Mouse (Mus musculus) thymus, postnatal 4 days (tissue): Measurements from ENCODE around the gene Ltk.
"Not testable (repeated sequence)": the region's sequence is repeated elsewhere in the genome, so short reads cannot be mapped to it uniquely, and the experiment has no call there.

ENCODE experiments used
- DNase-seq: peaks from one replicate; pipeline ENCODE4 v3.0.0; 2021

Gene Ltk

DNA sequence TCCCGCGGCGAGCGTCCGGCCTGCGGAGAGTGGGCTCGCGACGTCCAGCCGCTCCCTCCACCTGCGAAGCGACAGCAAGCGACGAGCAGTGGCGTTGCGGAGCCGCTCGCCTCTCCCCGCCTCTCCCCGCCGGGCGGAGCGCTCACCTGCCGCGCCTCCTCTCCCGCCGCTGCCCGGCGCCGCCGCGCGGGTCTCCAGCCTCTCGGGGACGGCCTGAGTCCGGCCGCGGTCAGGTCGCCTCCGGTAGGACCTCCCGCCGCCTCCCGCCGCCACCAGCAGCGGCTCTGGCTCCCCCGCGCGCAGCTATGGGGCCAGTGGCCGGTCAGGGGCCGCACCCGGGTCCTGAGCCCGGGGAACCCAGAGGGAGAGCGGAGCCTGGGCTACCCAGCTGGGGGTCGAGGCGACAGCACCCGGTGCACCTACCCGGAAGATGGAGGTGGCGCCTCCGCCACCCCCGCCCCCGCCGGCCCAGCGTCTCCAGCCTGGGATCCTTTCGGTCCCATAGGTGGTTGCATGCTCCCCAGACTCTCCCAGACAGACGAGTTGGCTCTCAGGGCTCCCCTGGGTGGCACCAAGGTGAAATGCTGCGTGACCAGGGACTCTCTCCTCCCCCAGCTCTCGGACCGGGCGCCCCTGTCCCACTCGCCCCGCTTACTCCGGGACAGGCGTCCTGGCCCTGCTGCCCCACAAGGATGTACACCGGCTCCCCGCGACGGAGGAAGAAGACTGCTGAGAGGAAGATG, 2.0 kb downstream of the Ltk start:
- peak; percentile 62 for DNase-seq

DNA sequence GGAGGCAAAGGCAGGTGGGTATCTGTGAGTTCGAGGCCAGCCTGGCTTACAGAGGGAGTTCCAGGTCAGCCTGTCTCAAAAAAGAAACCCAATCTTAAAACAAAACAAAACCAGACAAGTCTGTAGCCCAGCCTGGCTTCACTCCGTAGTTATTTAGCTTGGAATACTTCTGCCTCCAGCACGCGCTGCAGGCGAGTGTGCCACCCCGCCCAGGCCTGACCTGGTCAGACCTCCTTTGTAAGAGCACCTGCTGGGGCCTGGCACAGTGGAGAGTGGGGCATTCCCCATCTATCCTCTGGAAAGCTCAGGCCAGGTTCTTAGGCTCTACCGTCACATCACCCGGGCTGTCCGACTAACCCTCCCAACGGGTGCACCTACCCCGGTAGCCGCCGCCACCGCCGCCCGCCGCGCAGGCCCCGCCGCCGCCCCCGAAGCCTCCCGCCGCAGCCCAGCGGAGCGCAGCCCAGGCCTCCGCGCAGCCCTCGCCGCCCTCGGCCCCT, 2.6 kb downstream of the Ltk start:
- DNase-seq = peak; percentile 49

DNA sequence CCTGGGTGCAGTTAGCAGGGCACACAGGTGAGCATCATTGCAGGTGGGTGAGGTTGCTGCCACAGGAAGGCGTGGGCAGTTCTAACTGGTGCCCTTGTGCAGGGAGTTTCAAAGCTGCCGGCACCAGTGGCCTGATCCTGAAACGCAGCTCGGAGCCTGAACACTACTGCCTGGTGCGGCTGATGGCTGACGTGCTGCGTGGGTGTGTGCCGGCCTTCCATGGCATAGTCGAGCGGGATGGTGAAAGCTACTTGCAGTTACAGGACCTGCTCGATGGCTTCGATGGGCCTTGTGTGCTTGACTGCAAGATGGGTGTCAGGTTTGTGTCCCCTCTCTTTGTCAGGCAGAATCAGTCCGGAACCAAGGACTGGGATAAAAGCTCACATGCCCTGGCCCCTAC, 11.0 kb downstream of the Ltk start:
- DNase-seq = no peak

DNA sequence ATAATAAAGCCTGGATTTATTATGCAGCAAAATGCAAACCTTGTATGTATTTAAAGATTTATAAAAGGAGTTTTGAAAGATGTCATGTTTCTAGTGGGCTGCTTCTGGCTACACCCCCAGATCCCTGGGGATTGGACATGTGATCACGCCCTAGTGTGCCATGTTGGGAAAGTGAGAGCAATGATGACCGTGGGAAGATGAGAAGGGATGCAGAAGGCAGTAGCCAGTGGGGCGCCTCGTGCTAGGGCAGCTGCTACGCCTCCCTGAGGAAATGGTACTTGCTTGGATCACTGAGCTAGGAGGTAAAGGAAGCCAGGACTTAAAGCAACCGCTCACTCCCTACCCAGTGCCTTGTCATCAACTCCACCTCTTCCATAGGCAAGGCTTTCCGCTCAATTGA, 12.7 kb downstream of the Ltk start:
- no peak for DNase-seq

DNA sequence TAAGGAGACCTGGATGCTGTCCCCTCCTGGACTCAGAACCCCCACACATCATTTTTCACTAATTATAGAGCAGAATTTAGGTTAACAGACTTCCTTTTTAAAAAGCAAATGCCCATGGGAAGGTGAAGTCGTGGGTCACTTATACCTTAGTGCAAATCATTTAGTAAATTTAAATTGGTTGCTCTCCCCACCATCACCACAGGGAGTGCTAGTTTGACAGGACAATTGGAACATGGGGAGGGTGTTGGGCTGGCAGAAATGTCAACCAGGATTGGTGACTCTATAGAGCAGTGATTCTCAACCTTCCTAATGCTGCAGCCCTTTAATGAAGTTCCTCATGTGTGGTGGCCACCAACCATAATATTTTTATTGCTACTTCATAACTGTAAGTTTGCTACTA, 14.9 kb downstream of the Ltk start:
- no peak for DNase-seq

DNA sequence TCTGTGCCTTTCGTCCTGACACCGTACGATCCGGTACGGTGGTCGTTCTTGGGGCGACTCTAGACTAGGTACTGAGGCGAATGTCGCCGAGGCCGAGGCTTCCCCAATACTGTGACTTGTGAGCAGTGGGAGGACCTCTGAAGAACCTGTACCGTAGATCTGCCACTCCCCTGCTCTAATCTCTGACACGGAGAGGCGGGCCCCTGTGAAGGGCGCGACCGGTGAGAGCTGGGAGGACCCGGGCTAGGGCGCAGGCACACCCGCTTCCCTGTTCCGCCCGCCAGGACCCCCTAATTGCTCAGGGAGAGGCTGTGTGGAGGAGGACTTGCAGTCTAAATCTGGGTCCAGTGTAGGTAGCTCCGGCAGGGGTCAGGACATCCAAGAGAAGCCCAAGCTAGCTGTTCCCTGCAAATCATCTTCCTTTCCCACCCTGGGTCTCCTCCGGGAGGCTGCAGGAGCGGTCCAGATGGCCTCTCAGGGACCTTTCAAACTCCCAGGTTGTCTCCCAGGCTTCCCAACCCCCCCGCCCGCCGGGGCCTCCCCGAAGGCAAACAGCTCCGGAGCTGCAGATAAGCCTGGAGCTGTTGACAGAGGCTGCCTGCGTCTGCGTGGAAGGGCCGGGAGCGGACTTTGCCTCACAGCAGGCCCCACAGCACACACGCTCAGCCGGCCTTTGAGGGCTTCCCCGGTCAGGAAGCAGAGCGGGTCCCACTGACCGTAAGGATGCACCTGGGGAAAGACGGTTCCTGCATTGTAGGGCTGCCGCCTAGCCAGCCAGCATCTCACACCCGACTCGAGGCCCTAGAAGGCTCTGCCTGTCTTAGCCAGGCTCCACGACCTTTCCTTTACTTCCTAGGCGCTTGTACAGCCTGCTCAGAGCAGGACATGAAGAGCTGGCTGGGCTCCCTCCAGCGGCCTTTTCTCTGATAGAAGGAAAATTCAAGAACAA, 15.8 kb downstream of the Ltk start:
- peak; percentile 46 for DNase-seq

DNA sequence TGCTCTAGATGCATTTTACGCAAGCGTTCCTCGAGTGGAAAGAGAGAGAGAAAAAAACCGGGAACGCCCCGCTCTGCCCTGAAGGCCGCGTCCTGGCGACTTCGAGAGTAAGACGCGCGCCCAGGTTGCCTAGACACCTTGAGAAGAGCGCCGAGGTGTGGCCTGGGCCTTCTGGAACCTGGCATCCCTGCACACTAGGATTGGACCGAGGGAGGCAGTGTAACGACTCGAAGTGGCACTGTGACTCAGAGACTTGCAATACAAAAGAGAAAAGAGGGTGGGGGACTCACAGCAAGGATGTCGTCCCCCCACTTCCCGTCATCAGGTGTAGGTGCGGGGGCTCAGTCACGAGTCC, 16.4 kb downstream of the Ltk start:
- peak; percentile 25 for DNase-seq

DNA sequence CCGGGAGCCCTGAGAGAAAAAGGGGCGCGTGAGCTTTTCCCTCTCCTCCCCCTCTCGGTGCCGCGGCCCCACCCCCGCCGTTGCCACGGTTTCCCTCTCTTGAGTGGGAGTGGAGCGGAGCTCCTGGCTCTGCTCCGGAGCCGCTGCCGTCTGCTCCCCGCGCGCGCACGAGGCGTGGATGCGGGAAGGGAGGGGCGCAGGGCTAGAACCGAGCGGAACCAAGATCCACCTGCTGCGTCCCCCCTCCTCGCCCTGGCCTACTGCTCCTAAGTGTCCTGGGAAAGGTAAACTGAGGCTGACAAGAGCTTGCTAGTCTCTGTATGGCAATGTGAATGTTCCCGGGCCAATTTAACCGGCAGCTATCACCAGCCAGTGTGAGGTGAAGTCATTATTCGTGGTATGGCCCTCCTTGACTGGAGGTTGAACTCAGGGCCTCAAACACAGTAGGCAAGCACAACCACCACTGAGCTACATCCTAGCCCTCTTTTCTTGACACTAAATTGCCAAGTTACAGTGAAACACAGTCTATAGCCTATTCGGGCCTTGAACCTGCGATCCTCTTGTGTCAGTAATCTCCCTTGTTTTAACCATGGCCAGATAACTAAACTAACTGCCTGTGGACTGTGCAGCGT, 16.9 kb downstream of the Ltk start:
- peak; percentile 50 for DNase-seq

DNA sequence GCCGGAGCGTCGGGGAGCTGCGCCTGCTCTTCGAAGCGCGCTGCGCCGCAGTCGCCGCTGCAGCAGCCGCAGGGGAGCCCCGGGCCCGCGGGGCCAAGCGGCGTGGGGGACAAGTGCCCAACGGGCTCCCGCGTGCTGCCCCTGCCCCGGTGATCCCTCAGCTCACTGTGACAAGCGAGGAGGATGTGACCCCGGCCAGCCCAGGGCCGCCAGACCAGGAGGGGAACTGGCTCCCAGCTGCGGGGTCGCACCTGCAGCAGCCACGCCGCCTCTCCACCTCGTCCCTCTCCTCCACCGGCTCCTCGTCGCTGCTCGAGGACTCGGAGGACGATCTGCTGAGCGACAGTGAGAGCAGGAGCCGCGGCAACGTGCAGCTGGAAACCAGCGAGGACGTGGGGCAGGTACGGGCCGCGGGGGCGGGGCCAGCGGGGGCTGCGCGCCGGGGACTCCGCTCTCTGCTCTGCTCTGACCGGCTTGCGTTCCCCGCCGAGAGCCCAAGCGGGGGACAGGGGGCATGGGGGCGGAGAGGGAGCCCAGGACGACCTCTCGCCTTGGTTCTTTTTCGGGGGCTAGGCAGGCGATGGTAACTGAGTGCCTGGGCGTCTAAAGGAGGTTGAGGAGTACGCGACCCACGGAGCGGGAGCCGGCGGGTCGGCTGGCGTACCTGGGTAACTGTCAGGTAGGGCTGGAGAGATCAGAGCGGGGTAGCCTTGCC, 17.6 kb downstream of the Ltk start:
- peak; percentile 79 for DNase-seq

DNA sequence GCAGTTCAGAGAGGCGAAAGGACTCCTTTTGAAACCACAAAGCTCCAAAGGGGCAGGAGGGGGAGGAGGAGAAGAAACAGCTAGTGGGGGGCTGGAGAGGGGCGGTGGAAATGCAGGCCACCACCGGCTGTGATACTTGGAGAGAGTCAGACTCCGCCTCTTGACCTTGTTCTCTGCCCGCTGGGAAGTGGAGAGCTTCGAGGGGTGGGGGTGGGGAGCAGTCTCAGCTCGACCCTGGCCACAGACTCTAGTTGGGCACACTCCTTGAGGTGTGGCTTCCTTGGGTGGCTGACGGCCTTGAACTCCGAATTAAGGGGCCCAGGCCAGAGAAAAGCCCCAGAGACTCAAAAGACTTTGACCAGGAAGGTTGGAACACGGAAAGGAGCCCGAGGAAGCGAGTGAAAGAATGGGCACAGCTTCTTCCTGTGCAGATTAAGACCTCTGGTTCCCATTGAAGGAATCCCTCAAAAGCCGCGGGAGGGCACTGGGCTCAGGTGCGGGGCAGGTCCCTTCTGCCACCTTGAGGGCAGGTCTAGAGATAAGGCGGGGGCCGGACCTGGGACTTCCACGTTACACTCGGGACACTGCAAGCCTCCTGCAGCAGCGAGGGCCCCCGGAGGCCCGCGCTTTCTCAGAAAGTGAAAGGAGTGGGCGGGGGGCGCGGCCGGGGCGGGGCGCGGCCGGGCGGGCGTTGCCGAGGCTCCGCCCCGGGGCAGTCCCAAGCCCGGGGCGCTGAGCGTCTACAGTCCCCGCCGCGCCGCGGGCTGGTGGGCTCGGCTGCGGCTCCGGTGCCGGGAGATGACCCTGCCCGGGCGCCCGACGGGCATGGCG, 18.4 kb downstream of the Ltk start, which contains the start of gene Itpka:
Itpka (plus strand) TSS at position 757 of the 831 bp plus-strand sequence.
- DNase-seq = peak; percentile 83

DNA sequence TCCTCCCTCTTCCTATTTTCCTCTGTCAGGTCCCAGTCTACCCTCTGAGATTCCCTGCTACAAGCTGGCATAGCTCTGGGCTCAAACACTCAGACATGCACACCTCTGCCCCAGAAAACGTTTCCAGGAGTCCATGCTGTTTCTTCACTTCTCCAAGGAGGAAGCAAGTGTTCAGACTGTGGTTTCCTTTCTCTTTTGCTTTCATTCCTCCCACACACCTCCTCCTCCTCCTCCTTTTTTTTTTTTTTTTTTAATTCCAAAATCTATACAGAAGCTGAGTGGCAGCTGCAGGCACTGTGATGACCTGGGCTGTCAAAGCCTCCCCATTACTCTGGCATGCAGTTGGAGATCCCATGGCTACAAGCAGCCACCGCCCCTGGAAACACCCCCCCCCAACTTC, 19.7 kb downstream of the Ltk start:
- DNase-seq = no peak

DNA sequence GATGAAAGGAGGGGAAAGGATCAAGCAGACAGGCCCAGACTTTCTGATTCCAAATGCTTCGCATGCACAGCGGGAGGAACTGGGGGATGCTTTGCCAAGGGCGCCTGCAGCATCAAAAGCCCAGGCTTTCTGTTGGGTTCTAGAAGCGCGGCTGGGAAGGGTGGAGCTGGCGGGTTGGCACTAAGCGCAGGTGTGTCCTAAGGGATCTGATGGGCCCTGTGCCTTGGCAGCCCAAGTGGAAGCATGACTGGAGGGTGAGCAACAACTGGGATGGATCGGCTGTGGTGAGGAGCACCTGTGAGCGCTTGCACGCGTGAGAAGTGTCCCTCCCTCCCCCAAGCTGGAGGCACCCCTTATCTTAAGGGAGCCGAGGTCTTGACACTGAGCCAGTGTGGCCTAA, 23.1 kb downstream of the Ltk start:
- DNase-seq = no peak

DNA sequence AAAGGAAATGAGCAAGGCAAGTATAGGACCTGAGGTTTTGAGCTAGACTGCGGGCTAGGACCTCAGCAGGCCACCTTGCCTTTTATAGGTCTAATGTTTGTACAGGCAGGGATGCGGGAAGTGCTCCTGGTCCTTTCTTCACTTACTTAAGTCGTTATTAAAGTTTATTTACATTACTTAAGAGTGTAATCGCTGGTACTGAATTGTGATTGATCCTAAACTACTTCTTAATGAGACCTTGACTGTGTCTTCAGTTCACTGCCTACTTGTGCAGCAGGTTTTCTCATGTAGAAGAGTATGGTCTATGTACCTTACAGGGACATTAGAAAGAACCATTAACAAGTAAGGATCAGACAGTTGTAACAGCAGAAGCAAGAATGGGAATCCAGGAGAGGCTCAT, 29.5 kb downstream of the Ltk start:
- DNase-seq = no peak

DNA sequence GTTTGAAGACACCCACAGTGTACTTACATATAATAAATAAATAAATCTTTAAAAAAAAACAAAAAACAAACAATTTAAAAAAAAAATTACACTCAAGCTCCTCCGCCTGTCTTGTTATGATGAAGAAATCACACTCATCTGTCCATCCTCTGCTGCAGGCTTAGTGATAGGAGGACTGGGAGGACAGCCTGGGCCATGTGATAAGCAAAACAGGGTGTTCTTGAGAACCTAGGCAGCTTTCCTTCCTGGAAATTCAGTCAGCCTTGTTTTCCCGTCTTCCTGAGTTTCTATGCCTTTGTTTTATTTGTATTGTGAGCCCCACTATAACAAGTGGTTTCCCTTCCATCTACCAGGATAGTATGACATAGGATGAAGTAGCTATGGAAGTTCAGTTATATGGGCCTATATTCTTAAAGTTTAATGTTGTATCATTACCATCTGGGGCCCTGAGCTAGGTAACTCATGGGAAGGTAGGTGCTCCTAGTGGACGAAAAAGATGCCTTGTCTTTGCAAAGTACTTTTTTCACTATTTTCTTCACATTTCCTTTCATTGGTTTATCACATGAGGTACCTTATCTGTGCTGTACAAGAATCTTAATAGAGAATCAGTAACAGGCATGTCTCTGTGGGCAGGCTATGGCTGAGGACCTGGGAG, 32.3 kb downstream of the Ltk start:
- DNase-seq = no peak

DNA sequence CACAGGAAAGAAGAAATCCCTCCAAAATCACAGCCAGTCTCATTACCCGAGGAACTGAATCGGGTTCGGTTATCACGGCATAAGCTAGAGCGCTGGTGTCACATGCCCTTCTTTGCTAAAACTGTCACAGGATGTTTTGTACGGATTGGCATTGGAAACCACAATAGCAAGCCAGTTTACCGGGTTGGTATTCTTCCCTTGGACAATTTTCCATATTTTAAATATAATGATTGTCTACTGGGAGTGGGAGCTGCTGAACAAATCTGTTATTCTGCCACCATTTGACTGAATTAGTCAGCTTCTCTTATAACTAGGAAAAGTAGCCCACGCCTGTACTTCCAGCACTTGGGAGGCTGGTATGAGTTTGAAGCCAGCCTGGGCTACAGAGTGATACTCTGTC, 39.2 kb downstream of the Ltk start:
- DNase-seq = no peak

DNA sequence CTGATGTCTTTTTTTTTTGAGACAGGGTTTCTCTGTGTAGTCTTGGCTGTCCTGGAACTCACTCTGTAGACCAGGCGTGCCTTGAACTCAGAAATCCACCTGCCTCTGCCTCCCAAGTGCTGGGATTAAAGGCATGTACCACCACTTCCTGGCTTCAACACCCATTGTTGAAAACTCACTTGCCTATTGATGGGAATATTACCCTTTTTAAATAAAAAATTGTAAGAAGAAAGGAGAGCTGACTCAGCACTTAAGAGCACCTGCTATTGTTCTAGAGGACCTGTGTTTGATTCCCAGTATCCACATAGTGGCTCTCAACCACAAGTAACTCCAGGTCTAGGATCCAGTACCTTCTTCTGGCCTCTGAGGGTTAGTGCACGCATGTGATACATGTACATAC, 44.4 kb downstream of the Ltk start:
- not testable (repeated sequence) for DNase-seq

DNA sequence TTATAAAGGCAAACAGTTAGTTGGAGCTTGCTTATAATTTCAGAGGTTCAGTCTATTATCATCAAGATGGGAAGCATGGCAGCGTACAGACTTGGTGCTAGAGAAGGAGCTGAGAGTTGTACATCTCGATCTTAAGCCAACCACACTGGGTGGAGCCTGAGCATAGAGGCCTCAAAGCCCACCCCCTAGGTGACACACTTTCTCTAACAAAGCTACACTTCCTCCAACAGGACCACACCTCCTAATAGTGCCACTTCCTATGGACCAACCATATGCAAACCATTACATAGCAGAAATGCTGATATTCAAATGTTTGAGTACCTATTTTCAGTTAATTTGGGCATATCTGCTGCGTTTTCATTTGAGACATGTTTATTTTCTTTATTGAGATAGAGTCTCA, 50.2 kb downstream of the Ltk start:
- DNase-seq = no peak

DNA sequence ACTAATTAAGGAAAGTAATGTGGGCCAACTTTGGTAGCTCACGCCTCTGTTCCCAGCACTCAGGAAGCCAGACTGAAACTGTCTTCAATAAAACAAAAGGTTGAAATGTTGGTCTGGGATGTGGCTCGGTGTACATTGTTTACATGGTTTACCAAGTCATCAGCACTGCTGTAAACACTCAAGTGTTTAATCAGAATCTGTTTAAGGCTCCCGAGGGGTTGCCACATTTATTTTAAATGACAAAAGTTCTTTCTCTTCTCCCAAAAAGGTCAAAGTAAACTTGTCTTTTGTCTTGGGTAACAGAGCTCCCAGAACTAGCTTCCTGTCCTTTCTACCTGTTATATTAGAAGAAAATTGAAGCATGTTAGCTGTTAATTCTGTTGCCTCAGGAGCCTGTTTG, 52.6 kb downstream of the Ltk start:
- no peak for DNase-seq

DNA sequence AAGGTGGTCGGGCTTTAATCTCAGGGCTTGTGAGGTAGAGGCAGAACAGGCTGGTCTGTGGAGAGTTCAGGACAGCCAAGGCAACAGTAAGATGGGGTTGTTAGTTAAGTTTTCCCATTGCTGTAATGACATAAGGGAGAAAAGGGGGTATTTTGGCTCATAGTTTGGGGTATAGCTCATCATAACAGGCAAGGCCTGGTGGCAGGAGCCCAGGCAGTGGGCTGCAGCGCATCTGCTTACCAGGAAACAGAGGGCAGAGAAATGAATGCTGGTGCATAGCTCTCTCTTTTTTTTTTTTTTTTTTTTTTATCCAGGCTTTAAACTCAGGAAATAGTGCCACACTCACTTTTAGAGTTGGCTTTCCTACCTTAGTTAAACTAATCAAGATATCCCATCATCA, 57.1 kb downstream of the Ltk start:
- DNase-seq = no peak
